Mouse (Mus musculus) hindbrain, embryonic 11.5 days (tissue): ENCODE data around the gene Shroom1. TPM values are rescaled to one million over a fixed set of nuclear protein-coding genes. Genes with fewer than 3 reads are reported as not detected.

ENCODE experiments used
- ATAC-seq: fragments of 200-750 bp; cut with Nextera tagmentation; 2 replicates; pipeline ENCODE4 v1.8.0; 2017; ENCODE audit warnings: mild to moderate bottlenecking, moderate TSS enrichment, moderate library complexity; ENCODE audit not compliant: low FRiP score
- DNase-seq: peaks from one replicate; pipeline ENCODE4 v3.0.0-alpha.2; 2015; ENCODE audit warnings: low spot score
- H3K27ac ChIP-seq: fragments of 300-500 bp; sonication (generic); 2 replicates; pipeline ENCODE4 v1.5.1; 2014; ENCODE audit warnings: mild to moderate bottlenecking, low read depth, low read length
- H3K27me3 ChIP-seq: fragments of 300-500 bp; sonication (generic); 2 replicates; pipeline ENCODE4 v1.6.1; 2014; ENCODE audit warnings: mild to moderate bottlenecking, low read length, moderate library complexity, mixed read lengths; ENCODE audit not compliant: control insufficient read depth, insufficient read depth
- H3K36me3 ChIP-seq: fragments of 300-500 bp; sonication (generic); 2 replicates; pipeline ENCODE4 v1.6.1; 2014; ENCODE audit warnings: mild to moderate bottlenecking, low read length, moderate library complexity, mixed read lengths; ENCODE audit not compliant: control insufficient read depth, insufficient read depth
- H3K4me1 ChIP-seq: fragments of 300-500 bp; sonication (generic); replicated peaks from 2 replicates; pipeline ENCODE4 v1.6.1; 2014; ENCODE audit warnings: low read length, mixed read lengths; ENCODE audit not compliant: control insufficient read depth, insufficient read depth
- H3K4me2 ChIP-seq: fragments of 300-500 bp; sonication (generic); replicated peaks from 2 replicates; pipeline ENCODE4 v1.6.1; 2014; ENCODE audit warnings: mild to moderate bottlenecking, low read depth, low read length
- H3K4me3 ChIP-seq: fragments of 300-500 bp; sonication (generic); 2 replicates; pipeline ENCODE4 v1.5.1; 2014; ENCODE audit warnings: low read depth, low read length
- H3K9ac ChIP-seq: fragments of 300-500 bp; sonication (generic); 2 replicates; pipeline ENCODE4 v1.6.1; 2014; ENCODE audit warnings: low read depth, low read length
- H3K9me3 ChIP-seq: fragments of 300-500 bp; sonication (generic); 2 replicates; pipeline ENCODE4 v1.6.1; 2016; ENCODE audit warnings: low read length; ENCODE audit not compliant: control insufficient read depth
- WGBS: fragments of 180-500 bp; shearing (Covaris S2); extraction: QIAGEN DNeasy Blood & Tissue Kit; methylation state at CpG from one replicate; pipeline ENCODE4 v1.1.7; 2014; 5-methylcytosine and 5-hydroxymethylcytosine counted together
- polyA plus RNA-seq: library from polyadenylated mRNA; unstranded; fragments of >200 nt; fragmentation: Nextera tagmentation; extraction: Ambion mirVana; gene quantifications from 2 replicates; pipeline ENCODE4 v1.2.1, GENCODE M21; 2014

The Shroom1 gene
- polyA plus RNA-seq, 1 experiment from 2014 or later: 2.9 TPM

GRCm38 (mm10) chr11:53451361-53451760, 5.6 kb upstream of the Shroom1 start:
- Histone ChIP-seq H3K36me3 (no peaks in the 10 kb centered on the region), H3K4me1 (no peaks in the 10 kb centered on the region), H3K9me3 (no peaks in the 10 kb centered on the region), H3K9ac (no peak overlapping the region), H3K27ac (no peak overlapping the region), H3K4me3 (no peak overlapping the region), H3K4me2 (no peak overlapping the region), H3K27me3 (peaks cover 2% of the 10 kb centered on the region; the same call in 1 of the 2 replicates)
- ATAC-seq: no peak
- no peak for DNase-seq
- 65% methylated on average over 2 of the region's 2 CpGs for WGBS

- Histone ChIP-seq H3K27ac (no peak overlapping the region), H3K36me3 (no peaks in the 10 kb centered on the region), H3K4me2 (no peak overlapping the region), H3K9me3 (no peaks in the 10 kb centered on the region), H3K9ac (no peak overlapping the region), H3K4me1 (no peaks in the 10 kb centered on the region), H3K4me3 (no peak overlapping the region), H3K27me3 (peaks cover 10% of the 10 kb centered on the region)
- no peak for ATAC-seq
- WGBS: 94% methylated on average over 9 of the region's 9 CpGs
- no peak for DNase-seq
These were observed 4.6 kb upstream of the Shroom1 start for GRCm38 (mm10) chr11:53452396-53452795.

DNA sequence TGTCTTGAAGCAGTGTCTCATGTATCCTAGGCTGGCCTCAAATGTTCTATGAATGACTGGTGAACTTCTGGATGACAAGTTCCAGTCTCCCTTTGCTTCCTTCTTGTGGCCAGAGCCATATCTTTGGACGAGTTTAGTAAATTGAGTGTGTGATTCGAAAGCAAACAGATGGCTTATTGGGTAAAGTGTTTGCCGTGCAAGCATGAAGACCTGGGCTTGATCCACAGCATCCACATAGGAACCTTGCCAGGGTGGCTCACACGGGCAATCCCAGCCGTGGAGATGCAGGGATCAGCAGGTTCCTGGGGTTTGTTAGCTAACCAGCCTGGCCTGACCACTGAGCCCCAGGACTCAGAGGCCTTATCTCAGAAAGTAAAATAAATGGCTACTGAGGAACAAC, 4.0 kb upstream of the Shroom1 start:
- H3K4me2 ChIP-seq: no peak overlapping the region
- ATAC-seq: no peak
- H3K27ac ChIP-seq: no peak overlapping the region

DNA sequence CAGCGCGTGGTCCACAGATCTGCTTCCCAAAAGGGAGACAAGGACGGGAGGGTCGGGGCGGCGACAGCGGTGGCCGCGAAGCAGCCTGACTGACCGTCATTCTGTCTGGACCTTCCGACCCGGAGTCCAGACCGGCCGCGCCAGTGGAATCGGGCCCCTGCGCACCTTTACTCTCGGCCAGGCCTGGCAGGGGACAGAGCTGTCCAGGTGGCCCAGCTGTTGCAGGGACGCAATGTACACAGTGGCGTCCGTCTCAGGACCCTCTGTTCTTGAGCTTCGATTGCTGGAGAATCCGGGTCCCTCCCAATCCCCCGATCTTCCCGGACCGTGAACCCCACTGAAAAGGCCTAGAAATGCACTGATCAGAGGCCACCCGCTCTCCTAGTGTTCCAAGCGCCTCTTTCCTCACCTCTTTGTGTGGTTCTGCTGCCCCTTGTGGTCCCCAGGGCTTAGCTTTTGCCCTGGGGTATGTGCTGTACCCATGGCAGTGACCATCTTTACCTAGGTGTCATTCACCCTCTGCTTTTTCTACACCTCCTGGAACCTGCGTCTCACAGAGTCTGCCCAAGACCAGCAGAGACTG, 458 bp downstream of the Shroom1 start:
- Histone ChIP-seq H3K4me1 (no peaks in the 10 kb centered on the region), H3K27ac (no peak overlapping the region), H3K9me3 (no peaks in the 10 kb centered on the region), H3K4me3 (peak overlapping the region; percentile 38), H3K9ac (peak overlapping the region; percentile 53), H3K36me3 (no peaks in the 10 kb centered on the region), H3K27me3 (peaks cover 36% of the 10 kb centered on the region), H3K4me2 (peak overlapping the region; percentile 86)
- WGBS: 9% methylated on average over 24 of the region's 29 CpGs
- DNase-seq (peak; percentile 44), ATAC-seq (no peak)

More for the DNA sequence above, 4.0 kb upstream of the Shroom1 start:
- Histone ChIP-seq H3K27me3 (peaks cover 16% of the 10 kb centered on the region), H3K4me1 (no peaks in the 10 kb centered on the region), H3K4me3 (no peak overlapping the region), H3K36me3 (no peaks in the 10 kb centered on the region), H3K9me3 (no peaks in the 10 kb centered on the region), H3K9ac (no peak overlapping the region)
- WGBS: 93% methylated on average over 5 of the region's 5 CpGs
- no peak for DNase-seq

- no peak for DNase-seq
- no peak for ATAC-seq
- Histone ChIP-seq H3K27me3 (peaks cover 52% of the 10 kb centered on the region), H3K9me3 (no peaks in the 10 kb centered on the region), H3K36me3 (no peaks in the 10 kb centered on the region), H3K27ac (no peak overlapping the region), H3K4me1 (peaks cover 4% of the 10 kb centered on the region), H3K4me2 (no peak overlapping the region), H3K4me3 (no peak overlapping the region), H3K9ac (no peak overlapping the region)
- WGBS: 63% methylated on average over 3 of the region's 3 CpGs
These were observed 2.0 kb downstream of the Shroom1 start for GRCm38 (mm10) chr11:53458996-53459395.

- H3K4me3 ChIP-seq: no peak overlapping the region
- no peaks in the 10 kb centered on the region for H3K36me3 ChIP-seq
- H3K27me3 ChIP-seq: peaks cover 63% of the 10 kb centered on the region
- H3K4me1 ChIP-seq: peaks cover 4% of the 10 kb centered on the region
- no peak overlapping the region for H3K9ac ChIP-seq
- WGBS: 80% methylated on average over 3 of the region's 3 CpGs
- no peak for ATAC-seq
- H3K27ac ChIP-seq: no peak overlapping the region
- no peak for DNase-seq
- no peaks in the 10 kb centered on the region for H3K9me3 ChIP-seq
- H3K4me2 ChIP-seq: no peak overlapping the region
These were observed 3.2 kb downstream of the Shroom1 start for GRCm38 (mm10) chr11:53460192-53460591.

DNA sequence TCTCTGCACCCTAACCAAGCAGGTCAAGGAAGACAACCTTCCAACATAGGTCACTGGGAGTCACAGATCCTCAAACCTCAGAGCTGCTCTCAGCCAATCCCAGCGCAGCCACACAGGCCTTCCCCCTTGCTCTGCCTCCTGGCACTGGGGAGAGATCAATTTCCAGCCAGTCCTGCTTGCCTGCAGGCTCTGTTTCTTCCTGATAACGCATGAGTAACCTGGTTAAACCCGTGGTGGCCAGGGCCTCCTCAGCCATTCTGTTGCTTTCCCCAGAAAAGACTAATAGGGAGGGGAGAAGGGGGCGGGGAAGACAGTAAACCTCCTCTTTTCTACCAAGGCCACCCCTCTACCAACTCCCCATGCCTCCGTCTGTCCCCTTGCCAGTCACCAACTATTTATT, 4.7 kb downstream of the Shroom1 start:
- WGBS: 21% methylated on average over 5 of the region's 5 CpGs
- no peaks in the 10 kb centered on the region for H3K9me3 ChIP-seq
- no peaks in the 10 kb centered on the region for H3K36me3 ChIP-seq
- H3K4me1 ChIP-seq: peaks cover 4% of the 10 kb centered on the region
- H3K27me3 ChIP-seq: peaks cover 74% of the 10 kb centered on the region
- ATAC-seq (no peak), DNase-seq (no peak)
- H3K9ac ChIP-seq: no peak overlapping the region
- H3K27ac ChIP-seq: no peak overlapping the region
- no peak overlapping the region for H3K4me3 ChIP-seq
- H3K4me2 ChIP-seq: no peak overlapping the region

DNA sequence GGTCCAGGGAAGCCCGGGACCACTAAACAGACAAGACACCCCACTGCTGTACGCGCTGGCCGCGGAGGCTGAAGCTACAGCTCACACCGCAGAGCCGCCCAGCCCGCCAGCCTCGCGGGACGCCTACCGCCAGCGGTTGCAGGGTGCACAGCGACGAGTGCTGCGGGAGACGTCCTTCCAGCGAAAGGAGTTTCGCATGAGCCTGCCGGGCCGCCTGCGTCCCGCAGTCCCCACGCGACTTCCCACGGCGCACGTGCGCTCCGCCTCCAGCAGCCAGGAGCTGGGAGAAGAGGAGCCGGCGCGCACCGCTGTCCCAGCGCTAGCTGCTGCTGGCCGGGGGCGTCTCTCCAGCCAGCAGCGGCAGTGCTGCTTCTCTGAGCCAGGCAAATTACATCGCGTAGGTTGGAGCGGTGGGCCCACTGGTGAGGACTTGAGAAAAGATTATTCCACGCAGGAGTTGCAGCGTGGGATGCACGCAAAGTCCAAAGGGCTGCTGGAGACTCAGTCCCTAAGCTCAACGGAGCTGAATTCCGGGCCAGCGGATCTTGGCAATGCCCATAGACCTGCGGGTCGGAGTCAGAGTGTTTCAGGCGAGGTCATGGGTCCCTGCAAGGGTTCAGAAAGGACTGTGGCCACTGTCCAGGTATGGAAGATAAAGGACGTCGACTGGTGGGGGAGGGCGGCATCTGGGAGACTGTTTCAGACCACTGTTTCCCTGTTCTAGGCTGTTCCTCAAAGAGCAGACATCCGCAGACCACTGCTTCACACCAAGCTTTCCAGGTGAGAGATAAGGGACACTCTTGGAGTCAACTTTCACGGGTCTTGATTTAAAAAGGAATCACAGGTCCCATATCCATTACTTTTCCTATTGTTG, 6.8 kb downstream of the Shroom1 start:
- WGBS: 6% methylated on average over 55 of the region's 55 CpGs
- peak overlapping the region; percentile 27; the same call in 1 of the 2 replicates for H3K9ac ChIP-seq
- peak overlapping the region; percentile 78 for H3K4me2 ChIP-seq
- peak overlapping the region; percentile 38 for H3K4me3 ChIP-seq
- H3K36me3 ChIP-seq: no peaks in the 10 kb centered on the region
- H3K27ac ChIP-seq: no peak overlapping the region
- H3K4me1 ChIP-seq: peaks cover 4% of the 10 kb centered on the region
- no peaks in the 10 kb centered on the region for H3K9me3 ChIP-seq
- DNase-seq (peak; percentile 60), ATAC-seq (no peak)
- H3K27me3 ChIP-seq: peaks cover 64% of the 10 kb centered on the region
